9 mouse cellular contexts compared by ENCODE assay signal in the genomic region with DNA sequence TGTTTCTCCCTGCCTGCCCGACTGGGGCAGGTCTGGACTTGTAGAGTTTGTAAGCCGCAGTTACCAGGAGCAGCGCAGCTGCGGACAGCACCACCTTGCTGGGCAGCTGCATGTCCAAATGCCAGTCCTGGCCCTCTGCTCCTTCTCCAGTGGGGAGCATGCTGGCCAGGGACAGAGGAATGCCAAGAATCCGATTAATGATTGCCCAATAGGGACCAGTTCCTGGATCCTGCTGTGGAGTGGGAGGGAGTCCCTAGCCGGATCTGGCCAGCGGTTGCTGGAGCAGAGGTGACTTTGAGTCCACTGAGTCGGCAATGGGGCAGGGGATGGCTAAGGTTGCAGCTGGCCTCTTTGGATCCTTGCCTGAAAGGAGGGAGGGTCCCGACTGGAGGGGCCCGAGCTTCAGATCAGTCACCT. TPM values are rescaled to one million over a fixed set of nuclear protein-coding genes. Genes with fewer than 3 reads are reported as not detected.
A peak's percentile ranks its signal among the peaks of the same experiment; 100 is the strongest.
DNase-seq lines count a peak whose midpoint lies in the region; ATAC-seq and TF ChIP-seq lines count a peak whose summit lies in the region.
"Had no signal": no experiment of that assay in that cellular context is flagged by ENCODE, and none has a peak within 500 bp of the region (broad histone marks: within the 10 kb centered on the region; RNA-seq: fewer than 3 reads in every experiment).

No protein-coding gene starts in this region.

- peak overlapping the region; percentile 18 for H3K4me3 ChIP-seq in left cerebral cortex, adult 2 months
- H3K4me3 ChIP-seq in cortical plate, adult 2 months (ENCODE audit: insufficient read depth, low read length), result peak overlapping the region; percentile 4; the same call in 1 of the 2 replicates
- no peak overlapping the region for H3K4me3 ChIP-seq in limb, embryonic 13.5 days
- 0 out of 2 replicates have a peak overlapping the region, but pooled peaks have one; percentile 1 for H3K4me3 ChIP-seq in small intestine, adult 2 months (ENCODE audit: low read depth, low read length)
- no peak overlapping the region for H3K4me3 ChIP-seq in cerebellum, adult 2 months (replicated peaks; ENCODE audit: insufficient read depth, low read depth, low read length)

- H3K27ac ChIP-seq in left cerebral cortex, adult 2 months, result peak overlapping the region; percentile 65
- H3K27ac ChIP-seq in cortical plate, adult 2 months (ENCODE audit: insufficient read depth, low read length), result peak overlapping the region; percentile 41; the same call in 1 of the 2 replicates
- H3K27ac ChIP-seq in limb, embryonic 13.5 days, result no peak overlapping the region
- H3K27ac ChIP-seq in small intestine, adult 2 months (ENCODE audit: insufficient read depth, low read depth, low read length), result peak overlapping the region; percentile 13; the same call in 1 of the 2 replicates
- H3K27ac ChIP-seq in cerebellum, adult 2 months (ENCODE audit: insufficient read depth, low read length), result no peak overlapping the region

- no peaks in the 10 kb centered on the region for H3K4me1 ChIP-seq in cortical plate, adult 2 months (ENCODE audit: control insufficient read depth, insufficient read depth, low read length)
- H3K4me1 ChIP-seq in limb, embryonic 13.5 days, result peaks cover 18% of the 10 kb centered on the region
- H3K4me1 ChIP-seq in small intestine, adult 2 months (ENCODE audit: control insufficient read depth, insufficient read depth, insufficient read length, low read length), result peaks cover 18% of the 10 kb centered on the region
- peaks cover 13% of the 10 kb centered on the region for H3K4me1 ChIP-seq in cerebellum, adult 2 months (ENCODE audit: control insufficient read depth, insufficient read depth, low read length)

- 0 out of 2 replicates have a peak, but pooled peaks have one; percentile 28 for ATAC-seq in limb, embryonic 13.5 days (ENCODE audit: low FRiP score, low read depth)

- intact Hi-C loops in left cerebral cortex, adult 2 months (cut with DNase I), result no loop called here
- intact Hi-C loops in left cerebral cortex, postnatal 10 days (cut with DNase I), result no loop called here
- intact Hi-C loops in heart, postnatal 25 days (cut with DNase I), result no loop called here

- H3K27me3 ChIP-seq in limb, embryonic 13.5 days, result peaks cover 16% of the 10 kb centered on the region
- H3K27me3 ChIP-seq in small intestine, adult 2 months (ENCODE audit: control insufficient read depth, insufficient read depth, low read length), result no peaks in the 10 kb centered on the region
- no peaks in the 10 kb centered on the region for H3K27me3 ChIP-seq in cerebellum, adult 2 months (ENCODE audit: control insufficient read depth, insufficient read depth, low read length)

- H3K9ac ChIP-seq in limb, embryonic 13.5 days, result no peak overlapping the region

- no peak overlapping the region for H3K4me2 ChIP-seq in limb, embryonic 13.5 days (replicated peaks)

- no peak for TF ChIP-seq POLR2A in cortical plate, adult 2 months (IDR thresholded peaks at IDR 0.05; ENCODE audit: extremely low read depth, insufficient read depth, low read length)
- no peak for TF ChIP-seq POLR2A in small intestine, adult 2 months (IDR thresholded peaks at IDR 0.05; ENCODE audit: low read depth, low read length)
- no peak for TF ChIP-seq POLR2A in cerebellum, adult 2 months (IDR thresholded peaks at IDR 0.05; ENCODE audit: borderline replicate concordance, insufficient read depth, low read length)

- WGBS in limb, embryonic 13.5 days, result 18% methylated on average over 10 of the region's 10 CpGs
- 11% methylated on average over 10 of the region's 10 CpGs for WGBS in small intestine, adult 2 months
- 17% methylated on average over 10 of the region's 10 CpGs for WGBS in cerebellum, adult 2 months

- no peak for TF ChIP-seq CTCF in left cerebral cortex, adult 2 months (IDR thresholded peaks at IDR 0.05)
- TF ChIP-seq CTCF in cortical plate, adult 2 months (IDR thresholded peaks at IDR 0.05; ENCODE audit: extremely low read depth, insufficient read depth, low read length), result no peak
- no peak for TF ChIP-seq CTCF in small intestine, adult 2 months (IDR thresholded peaks at IDR 0.05; ENCODE audit: extremely low read depth, insufficient read length, insufficient replicate concordance, low read depth, low read length)
- TF ChIP-seq CTCF in cerebellum, adult 2 months (IDR thresholded peaks at IDR 0.05; ENCODE audit: borderline replicate concordance, insufficient read depth, low read depth, low read length), result no peak

- peak in 1 of 2 experiments; percentile 18 for DNase-seq in left cerebral cortex, adult 2 months (ENCODE audit: extremely low spot score in 1 of 2, low spot score in 2 of 2)
- no peak for DNase-seq in left cerebral cortex, postnatal 10 days (ENCODE audit: extremely low spot score in 1 of 2, low spot score in 2 of 2)
- peak; percentile 10 for DNase-seq in heart, postnatal 25 days (ENCODE audit: low spot score)
- DNase-seq in left cerebral cortex, adult 8-10 months (ENCODE audit: low spot score in 2 of 2), result no peak
- no peak for DNase-seq in cerebellum, adult 2 months

- H3K36me3 ChIP-seq in limb, embryonic 13.5 days, result no peaks in the 10 kb centered on the region
- H3K36me3 ChIP-seq in small intestine, adult 2 months (ENCODE audit: control insufficient read depth, insufficient read depth, low read length), result no peaks in the 10 kb centered on the region

- no peaks in the 10 kb centered on the region for H3K9me3 ChIP-seq in limb, embryonic 13.5 days

RNA-seq across cellular contexts. Expression of gene Klhdc7a, which starts 0.3 kb away (rescaled TPM):
- total RNA-seq in left cerebral cortex, adult 2 months (2021), result 1 to 10 TPM; 9.4 to 9.6 TPM
- 1 to 10 TPM in 1 of 2 experiments, under 1 TPM in 1; 0.99 to 1.1 TPM for total RNA-seq in left cerebral cortex, postnatal 10 days (2021)
- polyA plus RNA-seq in cortical plate, adult 2 months (2012; rRNA removed), result 4.8 and 5.4 TPM in 2 replicates
- total RNA-seq in heart, postnatal 25 days (2021), result 1 to 10 TPM in 1 of 2 experiments, under 1 TPM in 1; 0.99 to 1.9 TPM
- polyA plus RNA-seq in limb, embryonic 13.5 days (2015; fragmentation: Nextera tagmentation; extraction: Ambion mirVana), result 0.04 TPM in 1 of 2 replicates, not detected in the other
- polyA plus RNA-seq in small intestine, adult 2 months (2012; rRNA removed), result 0.25 and 0.95 TPM in 2 replicates
- total RNA-seq in left cerebral cortex, adult 8-10 months (2022), result 1 to 10 TPM; 6.7 to 8.8 (median 7.6) TPM
- polyA plus RNA-seq in cerebellum, adult 2 months (2012; rRNA removed), result 4.3 and 4.8 TPM in 2 replicates
- polyA plus RNA-seq: heart, embryonic 14.5 days had no signal

Comparison
In these comparisons a context has a peak if more than half of its experiments do, and no peak if none do; other contexts are left out.
1. H3K27ac ChIP-seq: peak in left cerebral cortex, adult 2 months (single experiment), cortical plate, adult 2 months (single experiment) and small intestine, adult 2 months (single experiment); none in limb, embryonic 13.5 days (single experiment) and cerebellum, adult 2 months (single experiment).
2. H3K4me3 ChIP-seq: peak in left cerebral cortex, adult 2 months (single experiment), cortical plate, adult 2 months (single experiment) and small intestine, adult 2 months (single experiment); none in limb, embryonic 13.5 days (single experiment) and cerebellum, adult 2 months (single experiment).